Mouse (Mus musculus) heart, embryonic 15.5 days (tissue): ENCODE results near the gene Trmt44. TPM values are rescaled to one million over a fixed set of nuclear protein-coding genes. Genes with fewer than 3 reads are reported as not detected.

ENCODE experiments used
- ATAC-seq: fragments of 200-750 bp; cut with Nextera tagmentation; replicated peaks from 2 replicates; pipeline ENCODE4 v1.8.0; 2017; ENCODE audit warnings: low read depth, moderate TSS enrichment; ENCODE audit not compliant: insufficient number of reproducible peaks, insufficient read depth, low FRiP score
- H3K27ac ChIP-seq: fragments of 300-500 bp; sonication (generic); 2 replicates; pipeline ENCODE4 v1.5.1; 2015; ENCODE audit warnings: mild to moderate bottlenecking, inconsistent platforms
- H3K27me3 ChIP-seq: fragments of 300-500 bp; sonication (generic); 2 replicates; pipeline ENCODE4 v1.6.1; 2015; ENCODE audit warnings: inconsistent platforms
- H3K36me3 ChIP-seq: fragments of 300-500 bp; sonication (generic); 2 replicates; pipeline ENCODE4 v1.6.1; 2015; ENCODE audit warnings: mild to moderate bottlenecking, inconsistent platforms
- H3K4me1 ChIP-seq: fragments of 300-500 bp; sonication (generic); replicated peaks from 2 replicates; pipeline ENCODE4 v1.6.1; 2015; ENCODE audit warnings: inconsistent platforms
- H3K4me2 ChIP-seq: fragments of 300-500 bp; sonication (generic); 2 replicates; pipeline ENCODE4 v1.6.1; 2015; ENCODE audit warnings: inconsistent platforms, mild to moderate bottlenecking, moderate library complexity
- H3K4me3 ChIP-seq: fragments of 300-500 bp; sonication (generic); 2 replicates; pipeline ENCODE4 v1.5.1; 2015; ENCODE audit warnings: mild to moderate bottlenecking, inconsistent platforms
- H3K9ac ChIP-seq: fragments of 300-500 bp; sonication (generic); 2 replicates; pipeline ENCODE4 v1.6.1; 2015; ENCODE audit warnings: mild to moderate bottlenecking, inconsistent platforms
- H3K9me3 ChIP-seq: fragments of 300-500 bp; sonication (generic); replicated peaks from 2 replicates; pipeline ENCODE4 v1.6.1; 2016; ENCODE audit warnings: inconsistent platforms
- WGBS: fragments of 180-500 bp; shearing (Covaris S2); methylation state at CpG from one replicate; pipeline ENCODE4 v1.1.7; 2015; ENCODE audit warnings: mixed read lengths; 5-methylcytosine and 5-hydroxymethylcytosine counted together
- polyA plus RNA-seq: library from polyadenylated mRNA; unstranded; fragments of >200 nt; fragmentation: Nextera tagmentation; extraction: Ambion mirVana; gene quantifications from 2 replicates; pipeline ENCODE4 v1.2.1, GENCODE M21; 2015

Trmt44 gene
- polyA plus RNA-seq, 1 experiment from 2014 or later: 4.2 TPM

- Histone ChIP-seq H3K27ac (no peak overlapping the region), H3K36me3 (no peaks in the 10 kb centered on the region), H3K4me3 (no peak overlapping the region), H3K4me2 (no peak overlapping the region), H3K9ac (no peak overlapping the region), H3K27me3 (no peaks in the 10 kb centered on the region), H3K4me1 (no peaks in the 10 kb centered on the region), H3K9me3 (no peaks in the 10 kb centered on the region)
- no peak for ATAC-seq
- WGBS: 49% methylated on average over 4 of the region's 4 CpGs
These were observed 35.3 kb downstream of the Trmt44 start for GRCm38 (mm10) chr5:35539576-35539975.

GRCm38 (mm10) chr5:35538022-35538421 is 36.8 kb downstream of the Trmt44 start:
- no peak for ATAC-seq
- Histone ChIP-seq H3K9me3 (no peaks in the 10 kb centered on the region), H3K27me3 (no peaks in the 10 kb centered on the region), H3K4me3 (no peak overlapping the region), H3K4me2 (no peak overlapping the region), H3K4me1 (no peaks in the 10 kb centered on the region), H3K9ac (no peak overlapping the region), H3K36me3 (no peaks in the 10 kb centered on the region), H3K27ac (no peak overlapping the region)
- 73% methylated on average over 3 of the region's 3 CpGs for WGBS

DNA sequence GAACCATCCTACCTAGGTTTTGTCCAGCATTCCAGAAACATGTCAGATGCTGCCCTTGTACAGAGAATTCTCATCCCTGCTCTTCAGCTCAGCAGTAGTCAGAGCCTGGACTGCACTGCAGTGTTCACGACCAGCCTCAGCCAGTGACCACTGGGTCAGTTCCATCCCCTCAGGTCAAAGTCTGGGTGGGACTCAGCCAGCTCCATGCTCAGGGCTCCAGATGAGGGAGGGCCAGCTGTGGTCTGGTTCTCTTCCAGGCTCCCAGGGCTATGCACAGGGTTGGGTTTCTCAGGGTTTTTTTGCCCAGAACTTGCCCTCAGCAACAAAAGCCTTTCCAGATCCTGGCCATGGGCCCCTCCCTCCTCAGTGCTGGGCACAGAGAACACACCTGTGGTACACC is 37.4 kb downstream of the Trmt44 start:
- H3K27me3 ChIP-seq: peaks cover 4% of the 10 kb centered on the region
- H3K9ac ChIP-seq: no peak overlapping the region
- H3K4me3 ChIP-seq: no peak overlapping the region
- no peak for ATAC-seq
- no peak overlapping the region for H3K4me2 ChIP-seq
- H3K36me3 ChIP-seq: no peaks in the 10 kb centered on the region
- no peaks in the 10 kb centered on the region for H3K9me3 ChIP-seq
- H3K4me1 ChIP-seq: no peaks in the 10 kb centered on the region
- WGBS: 62% methylated on average over 1 of the region's 1 CpGs
- H3K27ac ChIP-seq: no peak overlapping the region

DNA sequence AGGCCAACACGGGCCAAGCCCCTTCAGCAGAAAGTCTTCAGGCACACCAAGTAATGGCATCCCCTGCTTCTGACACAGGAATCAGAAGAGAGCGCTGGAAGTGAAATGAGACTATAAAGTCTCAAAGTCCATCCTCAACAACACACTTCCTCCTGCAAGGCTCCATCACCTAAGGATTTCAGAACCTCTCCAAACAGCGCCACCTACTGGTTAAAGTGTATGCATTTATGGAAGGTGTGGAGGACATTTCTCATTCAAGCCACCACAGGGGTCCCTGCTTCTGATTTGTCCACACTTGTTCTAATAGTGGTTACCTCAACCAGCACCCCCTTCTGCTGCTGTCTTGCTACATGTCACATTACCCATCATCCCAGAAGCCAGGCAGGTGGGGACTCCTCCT is 38.6 kb downstream of the Trmt44 start:
- Histone ChIP-seq H3K4me3 (no peak overlapping the region), H3K36me3 (no peaks in the 10 kb centered on the region), H3K4me1 (no peaks in the 10 kb centered on the region; the same call in 1 of the 2 replicates), H3K9me3 (no peaks in the 10 kb centered on the region), H3K27ac (no peak overlapping the region), H3K9ac (no peak overlapping the region), H3K4me2 (no peak overlapping the region), H3K27me3 (peaks cover 7% of the 10 kb centered on the region)
- ATAC-seq: no peak
- 65% methylated on average over 3 of the region's 3 CpGs for WGBS

GRCm38 (mm10) chr5:35531586-35531985 is 43.3 kb downstream of the Trmt44 start:
- peaks cover 36% of the 10 kb centered on the region for H3K27me3 ChIP-seq
- H3K4me1 ChIP-seq: no peaks in the 10 kb centered on the region; the same call in 1 of the 2 replicates
- H3K4me2 ChIP-seq: no peak overlapping the region
- WGBS: 12% methylated on average over 10 of the region's 10 CpGs
- no peak for ATAC-seq
- no peaks in the 10 kb centered on the region for H3K36me3 ChIP-seq
- no peak overlapping the region for H3K4me3 ChIP-seq
- no peak overlapping the region for H3K9ac ChIP-seq
- H3K27ac ChIP-seq: no peak overlapping the region
- no peaks in the 10 kb centered on the region for H3K9me3 ChIP-seq

- no peaks in the 10 kb centered on the region for H3K36me3 ChIP-seq
- ATAC-seq: 0 out of 2 replicates have a peak, but pooled peaks have one; percentile 19
- H3K9ac ChIP-seq: no peak overlapping the region
- peaks cover 8% of the 10 kb centered on the region for H3K4me1 ChIP-seq
- H3K4me3 ChIP-seq: no peak overlapping the region
- 18% methylated on average over 4 of the region's 4 CpGs for WGBS
- H3K27ac ChIP-seq: no peak overlapping the region
- no peak overlapping the region for H3K4me2 ChIP-seq
- no peaks in the 10 kb centered on the region for H3K9me3 ChIP-seq
- H3K27me3 ChIP-seq: peaks cover 47% of the 10 kb centered on the region
These were observed 44.4 kb downstream of the Trmt44 start for GRCm38 (mm10) chr5:35530442-35530841.

DNA sequence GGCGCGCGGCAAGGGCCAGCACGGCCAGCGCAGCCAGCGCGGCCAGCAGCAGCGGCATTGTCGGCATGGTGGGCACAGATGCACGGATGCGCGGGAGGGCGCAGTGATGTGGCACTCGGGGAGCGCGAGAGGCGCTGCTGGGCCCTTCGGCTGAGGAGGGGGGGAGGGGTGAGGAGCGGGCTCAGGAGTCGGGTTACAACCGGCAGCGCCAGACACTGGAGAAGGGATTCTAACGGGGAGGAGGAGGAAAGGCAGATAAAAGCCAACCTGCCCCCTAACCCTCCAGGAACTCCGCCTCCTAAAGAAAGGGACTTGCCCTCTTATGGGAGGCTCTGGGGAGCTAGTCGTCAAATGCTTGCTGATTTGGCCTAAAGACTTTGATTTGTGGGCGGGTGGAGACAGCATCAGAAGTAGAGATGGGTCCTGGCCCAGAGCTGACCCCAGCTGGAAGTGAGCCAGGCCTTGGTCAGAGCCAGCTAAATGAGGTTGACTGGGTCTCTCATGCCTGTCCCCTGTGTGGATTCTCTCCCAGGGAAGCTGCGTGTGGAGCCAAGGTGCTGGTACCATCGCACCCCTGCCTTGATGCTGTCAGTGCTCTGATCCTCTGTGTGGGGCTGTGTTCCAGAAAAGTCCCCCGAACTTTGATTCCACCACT is 49.3 kb downstream of the Trmt44 start, which contains the start of gene Cpz:
TSS of gene Cpz (minus strand) at position 230 of the 655 bp plus-strand sequence.
- WGBS: 2% methylated on average over 28 of the region's 29 CpGs
- Histone ChIP-seq H3K27ac (no peak within 1 kb of the TSS), H3K27me3 (peaks cover 81% of the 10 kb centered on the region)

DNA sequence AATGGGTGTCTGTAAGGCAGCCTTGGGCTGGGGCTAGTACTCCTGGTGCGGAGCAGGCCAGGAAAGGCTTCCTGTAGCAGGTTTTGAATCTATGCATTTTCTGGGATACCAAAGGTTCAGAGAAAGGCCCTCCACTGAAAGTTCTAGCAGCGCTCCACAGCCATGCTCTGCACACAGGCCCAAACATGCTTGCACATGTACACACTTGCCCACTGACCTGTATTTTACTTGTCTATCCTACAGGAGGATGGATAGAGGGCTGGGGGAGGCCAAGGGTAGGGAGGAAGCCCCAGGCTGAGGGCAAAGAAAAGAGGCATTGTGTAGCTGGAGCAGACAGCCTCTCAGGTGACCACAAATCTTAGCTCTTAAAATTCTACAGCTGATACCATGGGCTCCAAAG is 50.5 kb downstream of the Trmt44 start:
- H3K4me2 ChIP-seq: peak overlapping the region; percentile 60; the same call in 1 of the 2 replicates
- 58% methylated on average over 2 of the region's 2 CpGs for WGBS
- H3K27ac ChIP-seq: no peak overlapping the region
- no peak overlapping the region for H3K9ac ChIP-seq
- no peak for ATAC-seq
- peaks cover 84% of the 10 kb centered on the region for H3K27me3 ChIP-seq
- H3K9me3 ChIP-seq: no peaks in the 10 kb centered on the region
- peaks cover 13% of the 10 kb centered on the region for H3K4me1 ChIP-seq
- H3K36me3 ChIP-seq: no peaks in the 10 kb centered on the region
- no peak overlapping the region for H3K4me3 ChIP-seq

More for the DNA sequence above, 49.3 kb downstream of the Trmt44 start, which contains the start of gene Cpz:
- H3K4me1 ChIP-seq: peaks cover 13% of the 10 kb centered on the region
- peak within 1 kb of the TSS; percentile 37 for H3K4me3 ChIP-seq
- ATAC-seq: peak; percentile 65
- peak within 1 kb of the TSS; percentile 40; the same call in 1 of the 2 replicates for H3K9ac ChIP-seq
- no peaks in the 10 kb centered on the region for H3K36me3 ChIP-seq
- no peaks in the 10 kb centered on the region for H3K9me3 ChIP-seq
- peak within 1 kb of the TSS; percentile 60 for H3K4me2 ChIP-seq

DNA sequence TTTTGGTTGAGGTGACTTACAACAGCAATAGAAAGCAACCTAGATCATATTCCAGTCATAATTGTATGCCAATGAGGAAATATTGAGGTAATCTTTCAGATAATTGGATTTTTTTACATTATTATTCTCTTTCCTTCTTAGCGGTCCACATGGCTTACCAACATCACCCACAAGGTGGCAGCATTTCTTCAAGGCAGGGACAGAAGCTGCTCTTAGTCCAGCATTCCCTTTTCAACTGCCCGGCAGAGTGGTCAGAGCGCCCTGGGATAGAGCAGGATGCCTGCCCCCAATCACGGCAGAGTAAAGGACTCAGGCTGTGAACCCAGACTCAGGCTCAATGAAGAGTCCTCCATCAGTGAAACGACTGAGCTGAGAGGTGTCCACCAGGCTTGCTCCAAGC is 51.1 kb downstream of the Trmt44 start:
- Histone ChIP-seq H3K4me3 (no peak overlapping the region), H3K36me3 (no peaks in the 10 kb centered on the region), H3K27me3 (peaks cover 85% of the 10 kb centered on the region), H3K4me1 (peaks cover 13% of the 10 kb centered on the region), H3K27ac (no peak overlapping the region), H3K9me3 (no peaks in the 10 kb centered on the region), H3K4me2 (no peak overlapping the region), H3K9ac (no peak overlapping the region)
- WGBS: 0% methylated on average over 5 of the region's 5 CpGs
- no peak for ATAC-seq

DNA sequence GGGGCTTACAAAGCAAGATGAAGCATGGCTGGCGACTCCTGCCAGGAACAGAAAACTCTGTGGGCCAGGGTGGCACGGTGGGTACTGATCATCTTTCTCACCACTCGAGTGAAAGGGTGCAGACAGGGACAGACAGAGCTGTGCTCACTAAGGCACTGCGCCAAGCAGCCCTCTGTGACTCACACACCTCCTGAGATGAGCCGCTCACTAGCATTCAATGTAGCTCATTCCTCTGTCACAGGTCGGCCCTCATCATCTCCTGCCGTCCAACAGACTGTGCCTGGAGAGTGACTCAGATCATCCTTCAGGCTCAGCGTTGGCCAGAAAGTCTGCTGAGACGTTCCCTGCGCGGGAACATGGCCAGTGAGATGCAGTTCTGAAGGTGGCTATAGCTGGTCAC is 58.1 kb downstream of the Trmt44 start:
- H3K27me3 ChIP-seq: peaks cover 47% of the 10 kb centered on the region
- no peaks in the 10 kb centered on the region for H3K9me3 ChIP-seq

DNA sequence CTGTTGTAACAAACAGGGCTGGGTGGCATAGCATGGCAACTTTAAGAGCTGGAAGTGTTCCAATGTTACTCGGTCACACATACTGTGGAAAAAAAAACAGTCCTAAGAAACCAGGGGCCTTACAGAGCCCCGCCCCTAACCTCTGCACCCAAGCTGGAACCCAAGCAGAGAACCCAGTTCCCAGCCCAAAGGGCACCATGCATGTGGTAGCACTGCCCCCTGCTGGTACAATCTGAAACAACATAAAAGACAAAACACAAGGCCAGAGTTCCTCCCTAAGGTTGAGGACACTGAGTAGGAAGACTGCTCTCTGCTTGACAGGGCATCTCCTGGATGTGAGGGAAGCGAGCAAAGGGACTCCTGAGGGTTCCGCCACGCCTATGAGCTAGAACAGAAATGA is 64.3 kb downstream of the Trmt44 start:
- no peak overlapping the region for H3K4me3 ChIP-seq
- no peaks in the 10 kb centered on the region for H3K36me3 ChIP-seq
- WGBS: 22% methylated on average over 5 of the region's 5 CpGs
- ATAC-seq: no peak
- H3K27me3 ChIP-seq: peaks cover 49% of the 10 kb centered on the region
- no peaks in the 10 kb centered on the region for H3K9me3 ChIP-seq
- no peak overlapping the region for H3K4me2 ChIP-seq
- H3K4me1 ChIP-seq: no peaks in the 10 kb centered on the region
- no peak overlapping the region for H3K9ac ChIP-seq
- H3K27ac ChIP-seq: no peak overlapping the region

More for the DNA sequence above, 58.1 kb downstream of the Trmt44 start:
- Histone ChIP-seq H3K4me2 (no peak overlapping the region), H3K27ac (no peak overlapping the region), H3K4me1 (no peaks in the 10 kb centered on the region), H3K4me3 (no peak overlapping the region), H3K36me3 (no peaks in the 10 kb centered on the region), H3K9ac (no peak overlapping the region)
- WGBS: 76% methylated on average over 11 of the region's 11 CpGs
- ATAC-seq: no peak
